Mouse (Mus musculus) ovary, postnatal 10 days (tissue): ENCODE data around the gene C1ql2.

Experiments
- DNase-seq: peaks from one replicate; pipeline ENCODE4 v3.0.0; 2022; ENCODE audit warnings: low spot score

C1ql2 gene

DNA sequence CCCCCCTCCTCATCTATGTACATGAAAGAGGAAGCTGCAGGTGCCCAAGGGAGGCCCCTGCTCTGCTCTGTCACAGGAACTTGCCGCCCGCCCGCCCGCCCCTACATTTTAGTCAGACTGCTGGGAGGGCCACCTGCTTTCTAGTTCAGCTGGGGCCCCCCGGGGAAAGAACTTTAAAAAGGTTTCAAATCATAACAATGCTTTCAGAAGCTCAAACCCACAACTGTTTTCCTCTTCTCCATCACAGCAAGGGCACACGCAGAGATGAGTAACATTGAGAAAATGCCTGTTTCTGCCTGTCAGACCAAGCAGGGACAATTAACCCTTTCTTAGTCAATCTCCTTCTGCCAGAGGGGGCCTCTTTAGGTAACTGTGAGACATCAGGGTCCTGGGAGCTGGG lies 49.4 kb downstream of the C1ql2 start:
- DNase-seq = no peak

GRCm38 (mm10) chr1:120390336-120390735 lies 50.0 kb downstream of the C1ql2 start:
- DNase-seq = peak; percentile 36
